Mouse (Mus musculus) liver, embryonic 14.5 days (tissue): ENCODE measurements around the gene Mat2b.

Experiments
- CTCF ChIP-seq: IDR thresholded peaks from 2 replicates; pipeline ENCODE4 v1.5.1; 2016; ENCODE audit warnings: antibody characterized with exemption, low read depth, control low read depth
- EP300 ChIP-seq: IDR thresholded peaks from 2 replicates; pipeline ENCODE4 v1.6.1; 2016; ENCODE audit warnings: antibody characterized with exemption, low read depth

DNA sequence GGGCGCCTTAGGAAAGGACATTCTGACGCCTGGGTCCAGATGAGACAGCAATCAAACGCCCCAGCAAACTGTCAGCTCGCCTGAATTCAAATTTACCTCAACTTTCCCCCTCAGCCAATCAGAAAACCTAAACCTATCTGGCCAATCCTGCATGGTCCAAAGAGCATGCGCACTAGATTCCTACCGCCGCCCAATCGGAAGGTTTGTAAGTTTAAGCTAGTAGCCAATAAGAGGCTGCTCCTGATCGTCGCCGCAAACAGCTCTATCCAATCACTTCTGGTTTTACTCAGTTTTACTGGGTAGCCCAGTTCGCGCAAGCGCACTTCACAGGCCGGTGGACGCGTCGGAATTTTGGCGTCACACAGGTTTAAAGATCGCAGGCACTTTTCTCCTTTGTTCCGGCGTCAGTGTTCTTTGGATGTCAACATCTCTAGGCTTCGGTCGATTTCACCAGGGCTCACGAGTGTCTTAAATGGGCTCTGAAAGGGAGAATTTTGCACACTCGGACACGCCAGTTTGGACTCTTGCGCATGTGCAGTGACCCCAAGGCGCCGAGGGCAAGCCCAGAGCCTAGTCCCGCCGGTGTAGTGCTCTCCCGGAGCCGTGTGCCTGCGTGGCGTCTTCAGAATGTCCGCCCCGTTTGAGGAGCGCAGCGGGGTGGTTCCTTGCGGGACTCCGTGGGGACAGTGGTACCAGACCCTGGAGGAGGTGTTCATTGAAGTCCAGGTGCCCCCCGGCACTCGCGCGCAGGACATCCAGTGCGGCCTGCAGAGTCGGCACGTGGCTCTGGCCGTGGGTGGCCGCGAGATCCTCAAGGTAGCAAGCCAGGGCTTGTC, 38.6 kb upstream of the Mat2b start, which contains the start of the genes Hmmr and Nudcd2:
- TF ChIP-seq CTCF (no peak), EP300 (no peak; the same call in 1 of the 2 replicates)
